Mouse (Mus musculus) CH12F3 (cell line): ENCODE measurements around the gene BC061212.
"Not testable (repeated sequence)": the region's sequence is repeated elsewhere in the genome, so short reads cannot be mapped to it uniquely, and the experiment has no call there.

Experiments
- in situ Hi-C: fragments of 300-500 bp; cut with MboI; formaldehyde crosslinking; loops from 2 replicates; pipeline ENCODE4 v1.14.3; 2020; ENCODE audit warnings: low sequenced_read_pairs

Gene BC061212

GRCm38 (mm10) chr5:94070445-94070844 is at the start of gene BC061212:
Gene BC061212, minus strand, starts transcription at chr5:94070545.
- in situ Hi-C loops = not testable (repeated sequence)

- in situ Hi-C loops = not testable (repeated sequence)
Measured at GRCm38 (mm10) chr5:94076085-94076484, 5.7 kb upstream of the BC061212 start, which contains the start of gene Gm6351. Gene Gm6351, plus strand, starts transcription at chr5:94076385.
